Mouse (Mus musculus) cortical plate, adult 2 months (tissue): ENCODE results near the gene Vps13d.

Experiments used
- CTCF ChIP-seq: fragments of 200-500 bp; IDR thresholded peaks from 2 replicates; pipeline ENCODE4 v1.5.1; 2011; ENCODE audit warnings: mild to moderate bottlenecking, control low read depth, low read length; ENCODE audit not compliant: insufficient read depth; ENCODE audit errors: extremely low read depth
- POLR2A ChIP-seq: fragments of 200-500 bp; IDR thresholded peaks from 2 replicates; pipeline ENCODE4 v1.6.1; 2011; ENCODE audit warnings: mild to moderate bottlenecking, low read length, control low read depth; ENCODE audit not compliant: insufficient read depth; ENCODE audit errors: extremely low read depth

GRCm38 (mm10) chr4:145199982-145200699, 5.3 kb upstream of the Vps13d start:
- no peak for TF ChIP-seq CTCF
- no peak for TF ChIP-seq POLR2A
